Comparison of ENCODE assay signal across 10 mouse cellular contexts in genomic region chr7:97083579-97083978, GRCm38 (mm10). TPM values are rescaled to one million over a fixed set of nuclear protein-coding genes. Genes with fewer than 3 reads are reported as not detected.
A peak's percentile ranks its signal among the peaks of the same experiment; 100 is the strongest.
DNase-seq lines count a peak whose midpoint lies in the region; ATAC-seq and TF ChIP-seq lines count a peak whose summit lies in the region.
"Had no signal": no experiment of that assay in that cellular context is flagged by ENCODE, and none has a peak within 500 bp of the region (broad histone marks: within the 10 kb centered on the region; RNA-seq: fewer than 3 reads in every experiment).

No protein-coding gene starts in this region.

- no peak overlapping the region for H3K9ac ChIP-seq in kidney, embryonic 14.5 days (ENCODE audit: low read depth, low read length)
- no peak overlapping the region for H3K9ac ChIP-seq in heart, embryonic 12.5 days

- H3K4me2 ChIP-seq in kidney, embryonic 14.5 days (replicated peaks; ENCODE audit: low read depth, low read length), result peak overlapping the region; percentile 64
- H3K4me2 ChIP-seq in heart, embryonic 12.5 days, result peak overlapping the region; percentile 69

- H3K79me2 ChIP-seq in macrophage (ENCODE audit: inconsistent target), result peaks cover 57% of the 10 kb centered on the region

- ATAC-seq in kidney, embryonic 14.5 days (ENCODE audit: low FRiP score, low TSS enrichment), result no peak
- ATAC-seq in G1E (ENCODE audit: extremely low read depth, insufficient number of reproducible peaks, low FRiP score, poor library complexity, severe bottlenecking), result no peak
- ATAC-seq in heart, embryonic 12.5 days (ENCODE audit: insufficient number of reproducible peaks, low FRiP score), result no peak

- H3K27ac ChIP-seq in kidney, embryonic 14.5 days (ENCODE audit: low read depth, low read length), result peak overlapping the region; percentile 95; the same call in 1 of the 2 replicates
- peak overlapping the region; percentile 94 for H3K27ac ChIP-seq in heart, embryonic 12.5 days (ENCODE audit: poor library complexity, severe bottlenecking)
- H3K27ac ChIP-seq in macrophage, result peak overlapping the region; percentile 97

- DNase-seq in kidney, postnatal 4 days, result no peak
- no peak for DNase-seq in G1E (ENCODE audit: low spot score)
- no peak for DNase-seq in thymus, postnatal 36 days
- no peak for DNase-seq in spleen, adult 12 weeks (ENCODE audit: low spot score)
- no peak for DNase-seq in right cerebral cortex, postnatal 4 days
- DNase-seq: embryo, embryonic 11 days; gastrocnemius, postnatal 36 days had no signal

- TF ChIP-seq CTCF in G1E (IDR thresholded peaks at IDR 0.05; ENCODE audit: low read depth, low read length), result no peak

- H3K27me3 ChIP-seq in kidney, embryonic 14.5 days (ENCODE audit: control insufficient read depth, insufficient read depth, low read length), result no peaks in the 10 kb centered on the region
- no peaks in the 10 kb centered on the region for H3K27me3 ChIP-seq in G1E (ENCODE audit: insufficient read depth, low read length)
- H3K27me3 ChIP-seq in heart, embryonic 12.5 days (replicated peaks), result no peaks in the 10 kb centered on the region

- WGBS in kidney, embryonic 14.5 days, result 76% methylated on average over 9 of the region's 9 CpGs
- 73% methylated on average over 9 of the region's 9 CpGs for WGBS in heart, embryonic 12.5 days
- WGBS in macrophage (ENCODE audit: missing documents), result 96% methylated on average over 9 of the region's 9 CpGs

- H3K36me3 ChIP-seq in kidney, embryonic 14.5 days (ENCODE audit: control insufficient read depth, insufficient read depth, low read length), result no peaks in the 10 kb centered on the region
- H3K36me3 ChIP-seq in G1E (replicated peaks), result peaks cover 16% of the 10 kb centered on the region
- H3K36me3 ChIP-seq in heart, embryonic 12.5 days, result no peaks in the 10 kb centered on the region
- no peaks in the 10 kb centered on the region for H3K36me3 ChIP-seq in macrophage (ENCODE audit: inconsistent target)

- peaks cover 36% of the 10 kb centered on the region for H3K4me1 ChIP-seq in kidney, embryonic 14.5 days (ENCODE audit: control insufficient read depth, insufficient read depth, low read length)
- H3K4me1 ChIP-seq in G1E (ENCODE audit: insufficient read depth, low read depth, low read length), result peaks cover 60% of the 10 kb centered on the region
- peaks cover 19% of the 10 kb centered on the region for H3K4me1 ChIP-seq in heart, embryonic 12.5 days (replicated peaks)

- H3K4me3 ChIP-seq in kidney, embryonic 14.5 days (ENCODE audit: low read length), result no peak overlapping the region; the same call in 1 of the 2 replicates
- H3K4me3 ChIP-seq in G1E (ENCODE audit: low read depth, low read length) (peak overlapping the region; percentile 92; the same call in 1 of the 2 replicates), macrophage (ENCODE audit: inconsistent target) (peak overlapping the region; percentile 77)
- 0 out of 2 replicates have a peak overlapping the region, but pooled peaks have one; percentile 97 for H3K4me3 ChIP-seq in heart, embryonic 12.5 days

- H3K9me3 ChIP-seq in kidney, embryonic 14.5 days (ENCODE audit: control insufficient read depth, low read length), result no peaks in the 10 kb centered on the region
- no peaks in the 10 kb centered on the region for H3K9me3 ChIP-seq in G1E (replicated peaks)
- no peaks in the 10 kb centered on the region for H3K9me3 ChIP-seq in heart, embryonic 12.5 days (replicated peaks)

RNA-seq across cellular contexts. Expression of gene Gab2, which starts 2.2 kb away (rescaled TPM):
- 7.8 and 12.1 TPM in 2 replicates for polyA plus RNA-seq in kidney, embryonic 14.5 days (2014; fragmentation: Nextera tagmentation; extraction: Ambion mirVana)
- 80.3 and 88.6 TPM in 2 replicates for total RNA-seq in G1E (2014; fragmentation: Nextera tagmentation)
- 17.2 and 22.7 TPM in 2 replicates for total RNA-seq in G1E (2017)
- polyA plus RNA-seq in G1E (2012), result 7.9 and 13.2 TPM in 2 replicates
- 10.9 and 11.5 TPM in 2 replicates for polyA plus RNA-seq in heart, embryonic 12.5 days (2016; fragmentation: Nextera tagmentation; extraction: Ambion mirVana)
- 10 to 100 TPM; 46.4 to 93.5 (median 61.6) TPM for total RNA-seq in macrophage (2018; cell fraction: chromatin; rRNA removed)
- total RNA-seq in macrophage (2018; cell fraction: cytosol; rRNA removed), result 10 to 100 TPM; 39.6 to 63.5 (median 47.9) TPM
- 100 to 1,000 TPM in 1 of 26 experiments, 10 to 100 TPM in 25; 52.4 to 103 (median 66.5) TPM for total RNA-seq in macrophage (2018; cell fraction: nucleus; rRNA removed)
- 32.5 to 68.4 TPM (median 36.6 TPM) in 3 replicates for polyA plus RNA-seq in macrophage (2018)
